Mouse (Mus musculus) G1E (cell line): Measurements from ENCODE around the gene Bok. TPM values are rescaled to one million over a fixed set of nuclear protein-coding genes. Genes with fewer than 3 reads are reported as not detected.
"Not testable (repeated sequence)": the region's sequence is repeated elsewhere in the genome, so short reads cannot be mapped to it uniquely, and the experiment has no call there.

ENCODE experiments used
- ATAC-seq: 2 replicates; pipeline ENCODE4 v1.8.0; 2016; ENCODE audit warnings: mild to moderate bottlenecking; ENCODE audit not compliant: insufficient number of reproducible peaks, poor library complexity, low FRiP score, severe bottlenecking; ENCODE audit errors: extremely low read depth
- DNase-seq: peaks from one replicate; pipeline ENCODE4 v3.0.0; 2012; ENCODE audit warnings: low spot score
- H3K27me3 ChIP-seq: 2 replicates; pipeline ENCODE4 v1.6.1; 2012; ENCODE audit warnings: mild to moderate bottlenecking, low read length, inconsistent platforms; ENCODE audit not compliant: insufficient read depth
- H3K36me3 ChIP-seq: replicated peaks from 2 replicates; pipeline ENCODE3; 2012; ENCODE audit warnings: mild to moderate bottlenecking, inconsistent platforms
- H3K4me1 ChIP-seq: 2 replicates; pipeline ENCODE4 v1.6.1; 2012; ENCODE audit warnings: low read depth, low read length, inconsistent platforms, mixed read lengths; ENCODE audit not compliant: insufficient read depth
- H3K4me3 ChIP-seq: 2 replicates; pipeline ENCODE4 v1.5.1; 2012; ENCODE audit warnings: low read depth, mild to moderate bottlenecking, inconsistent platforms, low read length, moderate library complexity, mixed read lengths
- H3K9me3 ChIP-seq: replicated peaks from 2 replicates; pipeline ENCODE4 v1.6.1; 2012; ENCODE audit warnings: inconsistent platforms
- CTCF ChIP-seq: IDR thresholded peaks from 2 replicates; pipeline ENCODE4 v1.5.1; 2012; ENCODE audit warnings: low read depth, low read length, inconsistent platforms, mixed read lengths
- GATA1 ChIP-seq: IDR thresholded peaks from 2 replicates; pipeline ENCODE4 v1.6.1; 2012; ENCODE audit warnings: borderline replicate concordance, low read length, inconsistent platforms, mixed read lengths
- GATA2 ChIP-seq: IDR thresholded peaks from 2 replicates; pipeline ENCODE4 v1.6.1; 2012; ENCODE audit warnings: low read depth, low read length, inconsistent platforms, borderline replicate concordance
- POLR2AphosphoS5 ChIP-seq: IDR thresholded peaks from 2 replicates; pipeline ENCODE4 v1.6.1; 2012; ENCODE audit warnings: low read depth, low read length, inconsistent platforms; ENCODE audit not compliant: insufficient replicate concordance
- TAL1 ChIP-seq: conservative IDR thresholded peaks from 2 replicates; pipeline ENCODE4 v1.6.1; 2012; ENCODE audit warnings: low read depth, low read length, inconsistent platforms, mixed read lengths
- polyA plus RNA-seq: library from polyadenylated mRNA; stranded (reverse); fragments of >175 nt; gene quantifications from 2 replicates; pipeline ENCODE4 v1.2.3, GENCODE M21; 2012
- total RNA-seq, 2 experiments: library from RNA; stranded (forward) in 1 of 2; stranded (reverse) in 1 of 2; fragments of 200-1000 nt in 1 of 2; fragments of >200 nt in 1 of 2; fragmentation: Nextera tagmentation in 1 of 2; gene quantifications; 2 replicates each; pipeline ENCODE4 v1.2.3; 2014 to 2017

The Bok gene
- total and polyA plus RNA-seq, 3 experiments, result not detected

DNA sequence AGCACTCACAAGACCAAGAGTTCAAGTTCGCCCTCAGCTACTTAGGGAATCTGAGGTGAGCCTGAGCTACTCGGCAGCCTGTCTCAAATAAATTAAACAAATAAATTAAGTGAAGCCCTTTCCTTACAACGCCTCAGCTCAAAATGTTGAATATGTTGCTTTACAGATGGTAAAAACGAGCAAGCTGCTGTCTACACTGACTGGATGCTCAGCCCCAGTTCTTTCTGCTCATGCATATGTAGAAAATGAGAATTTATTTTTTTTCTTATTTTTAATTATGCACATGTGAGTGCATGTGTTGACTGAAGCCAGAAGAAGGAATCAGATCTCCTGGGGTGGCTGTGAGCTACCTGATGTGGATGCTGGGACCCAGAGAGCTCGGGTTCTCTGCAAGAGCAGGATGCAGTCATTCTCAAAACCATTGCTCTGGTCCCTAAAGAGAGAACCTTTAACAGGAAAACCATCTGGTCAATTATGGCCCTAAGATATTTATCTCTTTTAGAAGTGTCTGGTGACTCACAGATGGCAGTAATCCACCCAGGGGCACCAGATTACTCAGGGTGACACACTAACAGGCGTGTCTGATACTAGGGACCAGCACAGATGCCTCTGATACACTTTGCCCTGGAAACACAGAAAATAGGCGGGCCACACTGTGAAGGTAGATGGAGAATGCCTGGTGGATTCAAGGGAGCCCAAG is 29.0 kb upstream of the Bok start:
- peak; percentile 89 for ATAC-seq
- H3K27me3 ChIP-seq, result peaks cover 29% of the 10 kb centered on the region
- H3K9me3 ChIP-seq, result no peaks in the 10 kb centered on the region
- no peak for DNase-seq
- H3K4me3 ChIP-seq, result no peak overlapping the region
- no peak for TF ChIP-seq GATA1
- no peak for TF ChIP-seq GATA2
- no peak for TF ChIP-seq CTCF
- no peak for TF ChIP-seq TAL1
- no peaks in the 10 kb centered on the region for H3K36me3 ChIP-seq
- H3K4me1 ChIP-seq, result peaks cover 5% of the 10 kb centered on the region

DNA sequence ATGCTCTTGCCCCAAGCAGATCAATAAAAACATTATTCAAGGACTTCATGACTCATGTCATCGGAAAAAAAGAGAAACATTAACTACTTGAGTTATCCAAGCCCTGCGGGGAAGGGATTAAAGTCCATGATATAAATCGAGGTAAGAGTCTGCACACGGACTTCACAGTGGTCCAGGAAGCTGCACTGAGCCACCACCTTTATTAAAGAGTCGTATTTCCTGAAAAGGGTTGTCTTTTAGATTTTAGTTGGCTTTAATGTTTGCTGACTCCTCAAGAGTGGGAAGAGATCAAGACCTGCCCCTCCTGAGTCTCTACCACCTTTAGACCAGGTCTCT is 28.5 kb upstream of the Bok start:
- H3K4me3 ChIP-seq, result no peak overlapping the region
- DNase-seq, result no peak
- H3K9me3 ChIP-seq, result no peaks in the 10 kb centered on the region
- ATAC-seq, result no peak
- no peak for TF ChIP-seq GATA1
- no peak for TF ChIP-seq CTCF
- no peak for TF ChIP-seq POLR2AphosphoS5
- no peak for TF ChIP-seq GATA2
- TF ChIP-seq TAL1, result no peak
- no peaks in the 10 kb centered on the region for H3K36me3 ChIP-seq
- peaks cover 29% of the 10 kb centered on the region for H3K27me3 ChIP-seq
- H3K4me1 ChIP-seq, result peaks cover 5% of the 10 kb centered on the region

DNA sequence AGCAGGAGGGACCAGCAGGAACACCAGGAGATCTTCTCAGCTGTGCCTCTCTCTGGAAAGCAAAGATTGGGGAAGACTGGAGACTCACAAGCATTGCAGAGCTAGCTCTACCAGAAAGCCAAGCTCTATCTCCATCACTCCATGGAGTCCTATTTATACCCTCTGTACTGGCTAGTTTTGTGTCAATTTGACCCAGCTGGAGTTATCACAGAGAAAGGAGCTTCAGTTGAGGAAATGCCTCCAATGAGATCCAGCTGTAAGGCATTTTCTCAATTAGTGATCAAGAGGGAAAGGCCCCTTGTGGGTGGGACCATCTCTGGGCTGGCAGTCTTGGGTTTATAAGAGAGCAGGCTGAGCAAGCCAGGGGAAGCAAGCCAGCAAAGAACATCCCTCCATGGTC is 26.9 kb upstream of the Bok start, which contains the start of gene Stk25:
Stk25 (minus strand) TSS at position 101 of the 400 bp plus-strand sequence.
- not testable (repeated sequence) for ATAC-seq, H3K4me1 ChIP-seq, H3K9me3 ChIP-seq, DNase-seq, H3K4me3 ChIP-seq, H3K36me3 ChIP-seq
- H3K27me3 ChIP-seq, result peaks cover 35% of the 10 kb centered on the region

DNA sequence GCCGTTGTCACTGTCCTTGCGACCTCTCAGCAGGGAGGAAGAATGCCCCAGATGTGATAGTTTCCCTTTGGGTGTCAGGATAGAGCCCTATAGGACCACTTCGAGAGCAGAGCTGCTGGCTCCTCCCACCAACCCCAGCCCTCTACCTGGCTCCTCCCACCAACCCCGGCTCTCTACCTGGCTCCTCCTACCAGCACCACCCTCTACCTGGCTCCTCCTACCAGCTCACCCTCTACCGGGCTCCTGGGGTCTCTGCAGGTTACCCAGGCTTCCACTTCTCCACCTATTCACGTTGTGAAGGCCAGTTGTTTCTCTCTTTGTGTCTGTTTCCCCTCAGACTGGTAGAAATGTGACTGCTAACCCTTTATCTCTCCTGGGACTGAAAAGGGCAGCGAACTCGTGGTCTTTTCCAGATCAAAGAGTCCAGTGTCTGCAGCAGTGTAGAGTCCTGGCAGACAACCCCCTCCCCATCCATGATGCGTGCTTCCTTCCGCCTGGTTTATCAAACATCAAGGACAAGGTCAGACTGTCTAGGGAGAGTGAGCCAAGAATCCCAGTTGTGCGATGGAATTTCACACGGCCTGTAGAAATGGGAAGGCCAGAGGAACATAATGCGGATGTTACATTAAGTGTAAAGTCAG is 17.6 kb upstream of the Bok start:
- Histone ChIP-seq H3K36me3 (no peaks in the 10 kb centered on the region), H3K4me3 (no peak overlapping the region), H3K9me3 (no peaks in the 10 kb centered on the region), H3K27me3 (peaks cover 41% of the 10 kb centered on the region), H3K4me1 (peaks cover 16% of the 10 kb centered on the region)
- DNase-seq (peak; percentile 33), ATAC-seq (peak; percentile 43; the same call in 1 of the 2 replicates)
- TF ChIP-seq CTCF (no peak), GATA2 (no peak), POLR2AphosphoS5 (no peak), GATA1 (no peak), TAL1 (no peak)

DNA sequence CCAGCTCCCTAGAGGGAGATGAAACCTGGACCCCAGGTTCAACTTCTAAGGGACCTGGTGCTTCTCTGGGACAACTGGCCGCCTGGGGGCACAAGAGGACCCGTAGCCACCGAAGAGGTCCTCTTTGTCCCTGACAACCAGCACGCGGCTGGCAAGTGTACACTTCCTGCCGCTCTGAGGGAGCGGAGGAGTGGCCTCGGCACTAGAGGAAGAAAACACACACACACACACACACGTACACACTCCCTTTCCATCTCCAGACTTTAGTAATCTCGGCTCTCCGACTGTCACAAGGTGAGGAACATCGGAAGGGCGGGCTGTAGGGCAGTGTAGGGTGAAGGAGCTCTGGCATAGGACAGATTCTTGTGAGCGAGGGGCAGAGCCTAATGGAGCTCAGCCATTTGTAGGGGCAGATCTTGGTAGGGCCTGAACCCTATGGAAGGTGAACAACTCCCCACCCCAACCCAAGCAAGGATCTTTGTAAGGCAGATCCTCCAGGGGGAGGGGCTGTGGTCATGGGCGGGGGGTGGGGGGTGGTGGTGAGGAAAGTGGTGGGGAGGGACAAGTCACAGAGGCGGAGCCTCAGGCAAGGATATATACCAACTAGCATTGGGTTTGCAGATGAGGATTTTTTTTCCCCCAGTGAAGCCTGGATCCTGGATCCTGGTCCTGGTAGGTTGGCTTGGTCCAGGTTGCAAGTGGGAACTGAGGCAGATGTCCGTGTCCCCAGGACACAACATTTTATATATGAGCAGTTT is 16.5 kb upstream of the Bok start:
- peaks cover 40% of the 10 kb centered on the region for H3K27me3 ChIP-seq
- TF ChIP-seq GATA1, result no peak
- peak; percentile 43; the same call in 1 of the 2 replicates for TF ChIP-seq CTCF
- no peak for TF ChIP-seq TAL1
- no peak for TF ChIP-seq GATA2
- TF ChIP-seq POLR2AphosphoS5, result no peak
- DNase-seq (peak; percentile 74), ATAC-seq (peak; percentile 69)
- H3K4me3 ChIP-seq, result peak overlapping the region; percentile 42
- H3K4me1 ChIP-seq, result peaks cover 16% of the 10 kb centered on the region
- H3K9me3 ChIP-seq, result peaks cover under 1% of the 10 kb centered on the region; the same call in 1 of the 2 replicates
- no peaks in the 10 kb centered on the region for H3K36me3 ChIP-seq

DNA sequence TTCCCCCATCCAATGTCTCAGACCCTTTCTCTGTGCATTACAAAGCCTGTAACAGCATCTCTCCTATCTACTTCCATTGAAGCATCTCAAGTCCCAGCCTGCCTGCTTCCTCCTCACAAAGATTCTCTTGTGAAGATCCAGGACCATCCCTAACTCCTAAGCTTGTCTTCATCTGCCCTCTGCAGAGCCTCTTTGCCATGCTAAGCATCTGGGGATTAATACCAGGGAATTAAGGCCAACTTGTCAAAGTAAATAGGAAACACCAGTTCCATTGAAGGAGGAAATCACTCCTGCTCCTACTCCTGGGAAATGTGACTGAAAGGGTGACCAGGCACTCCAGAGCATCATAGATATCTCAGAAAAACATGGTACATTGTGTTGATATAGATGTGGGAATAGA is 15.5 kb upstream of the Bok start:
- ATAC-seq, result no peak
- Histone ChIP-seq H3K36me3 (no peaks in the 10 kb centered on the region), H3K9me3 (peaks cover 2% of the 10 kb centered on the region; the same call in 1 of the 2 replicates), H3K4me3 (no peak overlapping the region), H3K27me3 (peaks cover 38% of the 10 kb centered on the region), H3K4me1 (peaks cover 16% of the 10 kb centered on the region)
- no peak for DNase-seq
- TF ChIP-seq CTCF (no peak), POLR2AphosphoS5 (no peak), GATA1 (no peak), TAL1 (no peak), GATA2 (no peak)
